Mouse (Mus musculus): ENCODE results near the gene Tmem268.

Gene Tmem268

GRCm38 (mm10) chr4:63554616-63555015, 4.0 kb upstream of the Tmem268 start:
- in situ Hi-C loops (cut with MboI, MseI) = loop anchor here (5.0 to 25.0 kb wide), 2 partner anchors 152 to 1192 kb away; partner anchors contain the start of genes Akna, Fkbp15 and Slc31a1

- in situ Hi-C loops (cut with MboI, MseI) = loop anchor here (5.0 to 25.0 kb wide), 2 partner anchors 153 to 1193 kb away; partner anchors contain the start of genes Akna, Fkbp15 and Slc31a1
These were observed 3.5 kb upstream of the Tmem268 start for GRCm38 (mm10) chr4:63555111-63555510.

- in situ Hi-C loops (cut with MboI, MseI) = loop anchor here (5.0 to 25.0 kb wide), 2 partner anchors 154 to 1194 kb away; partner anchors contain the start of genes Akna, Fkbp15 and Slc31a1
These were observed 1.9 kb upstream of the Tmem268 start for GRCm38 (mm10) chr4:63556665-63557064.

- in situ Hi-C loops (cut with MboI, MseI) = loop anchor here (5.0 to 25.0 kb wide), 2 partner anchors 155 to 1195 kb away; partner anchors contain the start of genes Akna, Fkbp15 and Slc31a1
These were observed 1.2 kb upstream of the Tmem268 start for GRCm38 (mm10) chr4:63557124-63558059.

- in situ Hi-C loops (cut with MboI, MseI) = loop anchor here (5.0 to 25.0 kb wide), 2 partner anchors 157 to 1197 kb away; partner anchors contain the start of genes Akna, Fkbp15 and Slc31a1
These were observed 631 bp downstream of the Tmem268 start for GRCm38 (mm10) chr4:63559127-63559697.

GRCm38 (mm10) chr4:63560079-63560478, 1.5 kb downstream of the Tmem268 start:
- in situ Hi-C loops (cut with MboI, MseI) = loop anchor here (25.0 kb wide), 1 partner anchor 1198 kb away; the partner anchor contains the start of genes Fkbp15 and Slc31a1

GRCm38 (mm10) chr4:63561861-63562675, 3.5 kb downstream of the Tmem268 start:
- in situ Hi-C loops (cut with MboI, MseI) = loop anchor here (25.0 kb wide), 1 partner anchor 1200 kb away; the partner anchor contains the start of genes Fkbp15 and Slc31a1

GRCm38 (mm10) chr4:63562742-63563141, 4.2 kb downstream of the Tmem268 start:
- in situ Hi-C loops (cut with MboI, MseI) = loop anchor here (25.0 kb wide), 1 partner anchor 1200 kb away; the partner anchor contains the start of genes Fkbp15 and Slc31a1

GRCm38 (mm10) chr4:63567712-63568390, 9.3 kb downstream of the Tmem268 start:
- in situ Hi-C loops (cut with MboI, MseI) = loop anchor here (25.0 kb wide), 1 partner anchor 1206 kb away; the partner anchor contains the start of genes Fkbp15 and Slc31a1

- in situ Hi-C loops (cut with MboI, MseI) = loop anchor here (25.0 kb wide), 1 partner anchor 1207 kb away; the partner anchor contains the start of genes Fkbp15 and Slc31a1
These were observed 10.7 kb downstream of the Tmem268 start for GRCm38 (mm10) chr4:63569322-63569721.

- in situ Hi-C loops (cut with MboI, MseI) = loop anchor here (25.0 kb wide), 1 partner anchor 1208 kb away; the partner anchor contains the start of genes Fkbp15 and Slc31a1
These were observed 11.7 kb downstream of the Tmem268 start for GRCm38 (mm10) chr4:63570208-63570781.

- in situ Hi-C loops (cut with MboI, MseI) = loop anchor here (25.0 kb wide), 1 partner anchor 1210 kb away; the partner anchor contains the start of genes Fkbp15 and Slc31a1
These were observed 14.0 kb downstream of the Tmem268 start for GRCm38 (mm10) chr4:63572621-63573020.

- in situ Hi-C loops (cut with MboI, MseI) = no loop called here
These were observed 21.1 kb downstream of the Tmem268 start for GRCm38 (mm10) chr4:63579649-63580048.

- in situ Hi-C loops (cut with MboI, MseI) = no loop called here
These were observed 21.5 kb downstream of the Tmem268 start for GRCm38 (mm10) chr4:63580078-63580477.

GRCm38 (mm10) chr4:63582580-63582979, 24.0 kb downstream of the Tmem268 start:
- in situ Hi-C loops (cut with MboI, MseI) = no loop called here

- in situ Hi-C loops (cut with MboI, MseI) = no loop called here
These were observed 26.6 kb downstream of the Tmem268 start for GRCm38 (mm10) chr4:63585216-63585615.

- in situ Hi-C loops (cut with MboI, MseI) = no loop called here
These were observed 27.7 kb downstream of the Tmem268 start for GRCm38 (mm10) chr4:63586240-63586639.

GRCm38 (mm10) chr4:63589987-63590386, 31.4 kb downstream of the Tmem268 start:
- in situ Hi-C loops (cut with MboI, MseI) = no loop called here

- in situ Hi-C loops (cut with MboI, MseI) = no loop called here
These were observed 32.0 kb downstream of the Tmem268 start for GRCm38 (mm10) chr4:63590538-63590937.

Data from regulatory T cell (primary cell).